Mouse (Mus musculus) hindbrain, embryonic 12.5 days (tissue): ENCODE measurements at regions not wholly inside any gene's neighbourhood (a gene's known extent, or its start where the extent isn't known, plus 50 kb on each side); places are given as distances from the start of the nearest gene placed in this dataset.
"Not testable (repeated sequence)": the region's sequence is repeated elsewhere in the genome, so short reads cannot be mapped to it uniquely, and the experiment has no call there.

Source experiments
- ATAC-seq: fragments of 200-750 bp; cut with Nextera tagmentation; 2 replicates; pipeline ENCODE4 v1.8.0; 2017; ENCODE audit warnings: moderate TSS enrichment; ENCODE audit not compliant: low FRiP score
- H3K27ac ChIP-seq: fragments of 300-500 bp; sonication (generic); 2 replicates; pipeline ENCODE4 v1.5.1; 2016; ENCODE audit warnings: mild to moderate bottlenecking
- H3K27me3 ChIP-seq: fragments of 300-500 bp; sonication (generic); 2 replicates; pipeline ENCODE4 v1.6.1; 2016; ENCODE audit warnings: mild to moderate bottlenecking
- H3K36me3 ChIP-seq: fragments of 300-500 bp; sonication (generic); 2 replicates; pipeline ENCODE4 v1.6.1; 2016; ENCODE audit warnings: mild to moderate bottlenecking
- H3K4me1 ChIP-seq: fragments of 300-500 bp; sonication (generic); 2 replicates; pipeline ENCODE4 v1.6.1; 2016
- H3K4me2 ChIP-seq: fragments of 300-500 bp; sonication (generic); replicated peaks from 2 replicates; pipeline ENCODE4 v1.6.1; 2016; ENCODE audit warnings: mild to moderate bottlenecking
- H3K4me3 ChIP-seq: fragments of 300-500 bp; sonication (generic); 2 replicates; pipeline ENCODE4 v1.5.1; 2016; ENCODE audit warnings: mild to moderate bottlenecking
- H3K9ac ChIP-seq: fragments of 300-500 bp; sonication (generic); 2 replicates; pipeline ENCODE4 v1.6.1; 2016; ENCODE audit warnings: mild to moderate bottlenecking, moderate library complexity
- H3K9me3 ChIP-seq: fragments of 300-500 bp; sonication (generic); replicated peaks from 2 replicates; pipeline ENCODE4 v1.6.1; 2016; ENCODE audit warnings: mild to moderate bottlenecking
- WGBS: fragments of 180-500 bp; shearing (Covaris S2); methylation state at CpG from one replicate; pipeline ENCODE4 v1.1.7; 2016; 5-methylcytosine and 5-hydroxymethylcytosine counted together

DNA sequence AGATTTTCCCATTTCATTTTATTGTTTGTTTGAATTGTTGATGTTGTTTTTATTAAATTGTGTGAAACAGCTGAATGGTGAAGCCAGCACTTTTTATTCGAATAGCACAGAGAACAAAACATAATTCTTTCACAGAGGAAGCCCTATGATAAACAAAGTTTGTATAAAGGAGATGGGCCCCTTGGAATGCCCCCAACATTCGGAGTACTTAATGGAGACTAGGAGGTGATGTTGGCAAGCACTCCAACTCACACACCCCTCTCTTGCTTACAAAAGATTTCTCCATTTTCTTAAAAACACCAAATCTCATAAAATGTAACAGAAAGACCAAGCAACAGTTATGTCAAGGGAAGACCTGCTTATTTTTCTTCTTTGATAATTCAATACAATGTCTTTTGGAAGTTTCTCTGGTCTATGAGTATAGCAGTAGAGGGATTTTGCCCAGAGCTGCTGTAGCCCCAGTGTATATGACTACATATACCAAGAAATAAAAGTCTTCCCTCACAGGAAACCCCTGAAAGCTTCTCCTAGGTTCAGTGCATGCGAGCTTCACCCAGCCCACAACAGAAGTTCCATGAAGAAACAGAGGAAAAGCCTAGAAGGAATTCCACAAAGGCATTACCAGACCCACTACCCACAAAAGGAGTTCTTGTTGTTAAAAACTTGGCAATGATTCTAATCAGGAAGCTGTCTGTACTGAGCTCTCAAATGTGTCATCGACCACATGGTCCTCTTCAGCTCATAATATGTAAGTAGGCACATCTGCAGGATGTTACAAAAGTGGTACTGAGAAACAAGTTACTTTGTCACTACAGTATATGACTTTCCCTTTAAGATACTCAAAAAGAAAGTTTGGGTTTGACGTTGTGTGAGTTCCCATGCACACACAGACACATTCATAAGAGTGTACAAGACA, 543.1 kb upstream of the Klf6 start:
- no peaks in the 10 kb centered on the region for H3K4me1 ChIP-seq
- no peak overlapping the region for H3K9ac ChIP-seq
- WGBS = 83% methylated on average over 5 of the region's 5 CpGs
- no peak overlapping the region for H3K27ac ChIP-seq
- H3K4me2 ChIP-seq = no peak overlapping the region
- ATAC-seq = no peak
- H3K36me3 ChIP-seq = no peaks in the 10 kb centered on the region
- H3K9me3 ChIP-seq = no peaks in the 10 kb centered on the region
- no peaks in the 10 kb centered on the region for H3K27me3 ChIP-seq
- H3K4me3 ChIP-seq = no peak overlapping the region

DNA sequence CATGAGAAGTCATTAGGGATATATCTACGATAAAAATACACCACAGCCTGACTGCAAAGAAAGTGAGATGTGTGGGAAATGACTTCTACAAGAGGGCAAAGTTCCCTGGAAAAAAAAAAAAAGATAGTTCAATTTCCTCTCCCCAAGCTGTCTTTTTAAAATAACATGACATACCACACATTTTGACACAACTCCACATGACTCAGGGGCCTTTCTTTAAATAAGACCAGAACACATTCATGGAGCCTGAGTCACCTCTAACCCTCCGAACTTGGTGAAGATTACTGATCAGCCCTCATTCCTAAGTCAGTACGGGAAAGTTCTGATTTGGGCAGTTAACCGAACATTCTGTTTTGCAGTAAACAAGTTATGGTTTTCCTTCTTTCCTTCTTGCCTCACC, 515.6 kb upstream of the Klf6 start:
- H3K27me3 ChIP-seq = no peaks in the 10 kb centered on the region
- no peak overlapping the region for H3K4me2 ChIP-seq
- no peak overlapping the region for H3K27ac ChIP-seq
- H3K36me3 ChIP-seq = no peaks in the 10 kb centered on the region
- 65% methylated on average over 4 of the region's 4 CpGs for WGBS
- H3K9ac ChIP-seq = no peak overlapping the region
- H3K4me3 ChIP-seq = no peak overlapping the region
- no peaks in the 10 kb centered on the region for H3K4me1 ChIP-seq
- ATAC-seq = no peak
- H3K9me3 ChIP-seq = no peaks in the 10 kb centered on the region

DNA sequence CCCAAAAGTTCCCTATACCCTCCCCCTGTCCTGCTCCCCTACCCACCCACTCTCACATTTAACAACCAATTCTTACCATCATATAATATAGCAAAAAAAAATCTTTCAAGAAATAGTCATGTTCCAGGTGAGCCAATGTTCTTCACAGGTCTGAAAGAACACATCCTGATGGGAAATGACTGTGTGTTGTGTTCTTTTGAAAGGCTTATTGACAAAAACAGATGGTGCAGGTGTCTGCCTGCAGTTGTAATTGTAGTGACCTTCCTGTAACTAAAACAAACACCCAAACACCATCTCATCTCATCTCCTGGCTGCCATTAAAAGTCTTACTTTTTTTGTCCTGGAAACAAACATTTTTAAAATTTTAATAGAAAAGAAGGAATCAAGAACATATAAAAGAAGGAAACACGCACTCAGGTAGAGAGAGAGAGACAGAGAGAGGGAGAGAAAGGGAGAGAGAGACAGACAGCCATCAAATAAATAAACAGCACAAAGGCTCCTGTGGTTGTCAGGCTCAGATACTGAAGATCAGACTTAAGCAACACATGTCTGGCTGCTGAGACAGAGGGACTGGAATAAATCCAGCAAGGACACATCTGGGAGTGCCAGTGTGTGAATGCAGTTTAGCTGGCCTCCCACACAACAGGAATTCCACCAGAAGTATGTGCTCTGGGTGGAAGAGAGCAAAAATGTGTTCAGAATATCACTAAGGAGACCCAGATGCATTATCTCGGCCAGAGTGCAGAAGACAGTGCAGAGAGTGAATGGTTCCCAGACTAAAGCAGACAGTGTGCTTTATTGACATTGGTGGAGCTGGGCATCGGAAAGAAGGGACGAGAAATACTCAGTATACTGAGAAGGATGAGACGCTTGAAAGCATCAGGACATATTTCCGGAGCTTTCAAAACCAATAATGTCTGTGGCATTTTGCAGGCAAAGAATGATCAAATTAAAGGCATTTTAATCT, 513.5 kb upstream of the Klf6 start:
- no peak overlapping the region for H3K4me3 ChIP-seq
- WGBS = 75% methylated on average over 6 of the region's 6 CpGs
- H3K4me1 ChIP-seq = no peaks in the 10 kb centered on the region
- no peak for ATAC-seq
- H3K4me2 ChIP-seq = no peak overlapping the region
- H3K36me3 ChIP-seq = no peaks in the 10 kb centered on the region
- no peak overlapping the region for H3K27ac ChIP-seq
- H3K9ac ChIP-seq = no peak overlapping the region
- no peaks in the 10 kb centered on the region for H3K9me3 ChIP-seq
- H3K27me3 ChIP-seq = no peaks in the 10 kb centered on the region

DNA sequence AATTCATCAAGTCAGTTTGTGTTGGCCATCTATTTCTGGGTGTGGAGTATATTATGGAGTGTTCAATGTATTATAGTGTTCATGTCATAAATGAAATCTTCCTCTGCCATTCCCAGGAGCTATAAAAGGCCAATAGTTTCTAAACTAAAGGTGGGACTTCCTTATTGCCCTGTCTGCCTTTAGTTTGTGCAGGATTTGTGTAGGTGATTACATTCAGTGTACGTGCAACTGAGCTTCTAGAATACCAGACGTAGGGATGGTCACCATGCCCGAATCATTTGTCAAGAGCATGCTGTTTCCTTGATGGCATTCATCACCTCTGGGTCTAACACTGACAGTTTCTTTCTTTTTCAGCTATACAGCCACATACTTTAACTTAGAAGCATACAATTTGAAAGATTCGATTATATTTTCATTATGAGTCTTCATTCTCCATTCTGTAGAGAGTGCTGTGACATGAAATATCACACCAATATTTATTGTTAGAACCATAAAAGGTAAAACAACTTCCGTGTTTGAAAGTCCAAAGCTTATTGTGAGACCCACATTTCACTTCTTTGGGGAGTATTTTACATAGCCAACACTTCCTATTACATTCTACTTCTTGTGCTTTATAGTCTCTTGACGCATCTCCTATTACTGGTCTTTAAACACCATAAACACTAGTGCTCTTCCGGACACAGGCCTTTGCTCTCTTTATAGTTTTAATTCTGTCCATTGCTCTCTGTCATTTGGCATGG, 494.1 kb upstream of the Klf6 start:
- Histone ChIP-seq H3K4me2 (no peak overlapping the region), H3K27me3 (no peaks in the 10 kb centered on the region), H3K36me3 (no peaks in the 10 kb centered on the region), H3K27ac (no peak overlapping the region), H3K9me3 (no peaks in the 10 kb centered on the region), H3K4me1 (no peaks in the 10 kb centered on the region), H3K4me3 (no peak overlapping the region), H3K9ac (no peak overlapping the region)
- 86% methylated on average over 7 of the region's 7 CpGs for WGBS
- ATAC-seq = no peak

DNA sequence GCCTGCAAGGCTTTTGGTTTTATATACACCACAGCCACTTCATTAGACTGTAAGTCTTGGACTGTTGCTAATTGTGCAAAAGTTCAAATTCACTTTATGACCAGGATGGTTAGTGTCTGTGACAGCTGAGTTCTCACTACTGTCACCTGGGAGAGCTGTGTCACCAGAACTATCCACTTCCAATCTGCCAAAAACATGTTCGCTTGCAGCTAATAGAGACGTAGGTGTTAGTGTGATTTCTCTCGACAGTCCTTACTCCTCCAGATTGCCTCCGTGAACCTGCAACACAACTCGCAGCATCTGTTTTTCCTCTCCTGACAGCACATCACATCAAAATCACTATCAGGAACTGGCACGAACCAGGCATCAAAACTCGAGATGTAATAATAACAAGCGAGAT, 491.3 kb upstream of the Klf6 start:
- 86% methylated on average over 8 of the region's 8 CpGs for WGBS

DNA sequence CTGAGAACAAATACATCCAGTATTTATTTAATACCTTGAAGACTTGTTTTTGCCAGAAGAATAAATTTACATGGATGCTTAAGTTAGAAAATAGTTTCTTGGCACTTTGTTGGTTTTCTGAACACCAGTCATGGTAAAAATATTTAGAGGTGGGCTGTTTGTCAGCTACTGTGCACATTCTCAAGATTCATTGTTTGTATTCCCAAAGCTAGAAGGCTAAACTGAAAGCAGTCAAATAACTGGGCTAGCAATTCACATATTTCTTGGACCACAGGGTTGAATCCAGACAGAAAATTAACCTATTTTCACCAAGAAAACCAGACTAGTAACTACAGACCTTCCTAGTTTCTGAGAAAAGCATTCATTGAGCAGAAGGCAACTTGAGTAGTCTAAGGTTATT, 488.1 kb upstream of the Klf6 start:
- Histone ChIP-seq H3K36me3 (no peaks in the 10 kb centered on the region), H3K4me2 (no peak overlapping the region), H3K4me3 (no peak overlapping the region), H3K9me3 (no peaks in the 10 kb centered on the region), H3K4me1 (no peaks in the 10 kb centered on the region), H3K9ac (no peak overlapping the region), H3K27ac (no peak overlapping the region), H3K27me3 (no peaks in the 10 kb centered on the region)
- no peak for ATAC-seq

More for the DNA sequence above, 491.3 kb upstream of the Klf6 start:
- no peak overlapping the region for H3K4me3 ChIP-seq
- no peaks in the 10 kb centered on the region for H3K9me3 ChIP-seq
- H3K27ac ChIP-seq = no peak overlapping the region
- H3K4me1 ChIP-seq = no peaks in the 10 kb centered on the region
- H3K36me3 ChIP-seq = no peaks in the 10 kb centered on the region
- no peak overlapping the region for H3K9ac ChIP-seq
- no peak for ATAC-seq
- no peaks in the 10 kb centered on the region for H3K27me3 ChIP-seq
- H3K4me2 ChIP-seq = no peak overlapping the region

DNA sequence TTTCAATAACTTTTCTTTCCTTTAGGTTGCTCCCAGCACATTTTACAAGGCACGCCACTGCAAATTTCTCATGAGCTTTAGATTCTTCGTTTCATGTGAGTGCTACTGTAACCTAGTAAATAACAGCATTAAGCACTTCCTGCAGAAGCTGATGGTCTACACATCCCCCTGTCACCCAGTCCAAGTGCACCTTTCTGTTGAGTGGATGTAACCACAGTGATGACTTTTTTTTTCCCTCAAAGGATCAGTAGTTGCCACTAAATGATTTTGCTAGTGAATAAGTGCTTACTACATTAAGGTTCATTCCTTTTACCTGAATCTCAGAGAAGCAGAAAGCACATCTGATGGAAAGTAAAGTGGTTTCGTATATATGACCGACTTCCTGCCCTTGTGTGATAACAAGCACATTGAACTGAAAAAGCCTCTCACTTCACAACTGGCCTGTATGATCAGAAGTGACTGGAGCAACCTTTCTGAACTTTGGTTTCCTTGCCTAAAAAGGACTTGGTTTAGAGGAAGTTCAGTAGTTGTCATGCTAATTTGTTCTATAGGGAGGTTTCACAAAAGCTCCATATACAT, 453.0 kb upstream of the Klf6 start:
- no peaks in the 10 kb centered on the region for H3K9me3 ChIP-seq
- H3K4me3 ChIP-seq = no peak overlapping the region
- no peaks in the 10 kb centered on the region for H3K4me1 ChIP-seq
- no peak overlapping the region for H3K4me2 ChIP-seq
- ATAC-seq = no peak
- no peak overlapping the region for H3K27ac ChIP-seq
- no peak overlapping the region for H3K9ac ChIP-seq
- WGBS = 85% methylated on average over 4 of the region's 4 CpGs
- H3K36me3 ChIP-seq = no peaks in the 10 kb centered on the region
- no peaks in the 10 kb centered on the region for H3K27me3 ChIP-seq

DNA sequence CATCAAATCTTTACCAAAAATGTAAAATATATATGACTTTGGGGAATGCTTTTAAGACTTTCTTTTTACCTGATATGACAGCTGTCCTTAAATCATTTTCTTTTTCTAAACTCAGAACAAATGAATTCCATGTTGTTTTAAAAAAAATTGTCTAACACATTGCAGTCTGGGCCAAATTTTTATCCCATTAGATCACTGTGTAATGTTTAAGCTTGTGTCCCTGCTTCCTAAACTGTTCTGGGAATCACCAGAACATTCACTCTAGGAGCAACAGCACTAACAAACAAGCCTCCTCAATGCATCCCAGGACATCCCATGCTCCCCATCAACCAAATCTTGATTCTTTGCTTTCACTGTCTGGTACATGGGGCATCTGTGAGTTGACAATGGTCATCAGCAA, 449.2 kb upstream of the Klf6 start:
- Histone ChIP-seq H3K4me3 (no peak overlapping the region), H3K4me2 (no peak overlapping the region)
- ATAC-seq = no peak

DNA sequence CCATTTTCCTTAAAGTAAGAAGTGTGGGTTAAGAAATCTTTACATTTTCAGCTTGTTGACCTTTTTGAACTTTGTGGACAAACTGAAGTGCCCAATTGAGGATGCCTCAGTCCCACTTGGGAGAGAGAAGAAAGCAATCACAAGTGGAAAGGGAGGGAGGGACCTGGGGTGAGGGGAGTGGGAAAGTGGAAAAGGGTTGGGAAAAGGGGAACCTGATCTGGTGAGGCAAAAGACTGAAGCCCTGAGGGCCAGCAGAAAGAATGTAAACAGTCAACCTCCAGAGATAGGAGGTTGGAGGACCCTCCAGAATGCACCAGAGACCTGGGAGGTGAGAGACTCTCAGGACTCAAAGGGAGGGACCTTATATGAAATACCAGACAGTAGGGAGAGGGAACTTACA, 448.3 kb upstream of the Klf6 start:
- not testable (repeated sequence) for H3K4me2 ChIP-seq, H3K4me3 ChIP-seq, H3K27ac ChIP-seq

More for the DNA sequence above, 449.2 kb upstream of the Klf6 start:
- no peaks in the 10 kb centered on the region for H3K9me3 ChIP-seq
- no peak overlapping the region for H3K9ac ChIP-seq
- no peaks in the 10 kb centered on the region for H3K27me3 ChIP-seq
- H3K27ac ChIP-seq = no peak overlapping the region
- H3K36me3 ChIP-seq = no peaks in the 10 kb centered on the region
- no peaks in the 10 kb centered on the region for H3K4me1 ChIP-seq

DNA sequence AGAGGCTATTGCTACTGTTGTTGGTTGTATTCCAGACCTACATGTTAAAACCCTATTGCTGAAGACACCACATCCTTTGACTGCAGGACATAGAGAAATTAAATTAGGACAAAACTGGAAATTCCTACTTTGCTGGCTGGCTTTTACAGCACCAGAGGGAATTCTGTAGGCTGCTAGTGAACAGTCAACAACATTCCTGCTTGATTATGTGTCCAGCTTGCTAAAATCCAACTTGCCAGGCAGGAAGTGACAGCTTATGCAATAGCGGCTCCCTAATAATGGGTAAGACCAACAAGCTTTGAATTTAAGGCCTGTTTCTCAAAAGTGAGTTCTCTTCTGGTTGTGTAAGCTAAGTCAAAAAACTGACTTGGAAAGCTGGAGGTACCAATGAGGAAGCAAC, 437.2 kb upstream of the Klf6 start:
- H3K27ac ChIP-seq = no peak overlapping the region
- no peaks in the 10 kb centered on the region for H3K9me3 ChIP-seq
- H3K4me1 ChIP-seq = no peaks in the 10 kb centered on the region
- H3K4me3 ChIP-seq = no peak overlapping the region
- H3K4me2 ChIP-seq = no peak overlapping the region
- no peaks in the 10 kb centered on the region for H3K27me3 ChIP-seq
- no peak overlapping the region for H3K9ac ChIP-seq
- ATAC-seq = no peak
- 72% methylated on average over 1 of the region's 1 CpGs for WGBS
- H3K36me3 ChIP-seq = no peaks in the 10 kb centered on the region

More for the DNA sequence above, 448.3 kb upstream of the Klf6 start:
- ATAC-seq, H3K36me3 ChIP-seq, H3K9me3 ChIP-seq, H3K4me1 ChIP-seq, H3K27me3 ChIP-seq, H3K9ac ChIP-seq: not testable (repeated sequence)

DNA sequence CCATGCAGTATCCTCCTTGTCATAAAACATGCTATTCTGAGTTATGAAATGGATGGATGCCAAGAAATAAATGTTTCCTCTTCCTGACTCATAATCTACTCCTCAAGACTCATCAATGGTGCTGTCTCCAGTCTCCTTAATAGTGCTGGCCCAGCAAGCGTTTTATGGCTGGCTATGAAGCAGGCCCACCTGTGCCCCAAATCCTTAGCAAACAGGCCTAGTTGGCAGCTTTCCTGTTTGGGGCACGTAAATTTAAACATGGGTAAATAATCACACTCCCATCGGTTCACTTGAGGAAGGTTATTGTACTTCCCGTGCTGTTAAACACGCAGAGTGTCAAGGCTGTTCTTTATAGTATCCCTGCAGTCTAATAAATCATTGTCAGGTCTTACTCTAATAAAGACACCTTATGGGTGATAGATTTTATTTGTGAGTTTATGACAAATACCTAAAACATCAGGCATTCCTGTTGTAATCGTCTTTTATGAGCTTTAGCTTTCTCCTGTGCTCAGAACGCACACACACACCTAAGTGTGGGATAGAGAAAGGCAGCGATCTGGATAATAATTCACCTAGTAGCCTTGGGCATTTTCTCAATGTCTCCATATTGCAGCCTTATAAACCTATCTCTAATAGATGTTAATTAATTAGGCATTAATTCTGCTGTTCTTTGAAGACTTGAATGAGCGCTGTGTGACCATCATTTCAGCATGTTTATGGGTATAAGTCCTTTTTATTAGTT, 435.6 kb upstream of the Klf6 start:
- Histone ChIP-seq H3K9me3 (no peaks in the 10 kb centered on the region), H3K36me3 (no peaks in the 10 kb centered on the region), H3K9ac (no peak overlapping the region), H3K4me3 (no peak overlapping the region), H3K4me1 (no peaks in the 10 kb centered on the region), H3K27ac (no peak overlapping the region), H3K4me2 (no peak overlapping the region), H3K27me3 (no peaks in the 10 kb centered on the region)
- WGBS = 86% methylated on average over 9 of the region's 9 CpGs
- ATAC-seq = no peak
